In the genomic region with DNA sequence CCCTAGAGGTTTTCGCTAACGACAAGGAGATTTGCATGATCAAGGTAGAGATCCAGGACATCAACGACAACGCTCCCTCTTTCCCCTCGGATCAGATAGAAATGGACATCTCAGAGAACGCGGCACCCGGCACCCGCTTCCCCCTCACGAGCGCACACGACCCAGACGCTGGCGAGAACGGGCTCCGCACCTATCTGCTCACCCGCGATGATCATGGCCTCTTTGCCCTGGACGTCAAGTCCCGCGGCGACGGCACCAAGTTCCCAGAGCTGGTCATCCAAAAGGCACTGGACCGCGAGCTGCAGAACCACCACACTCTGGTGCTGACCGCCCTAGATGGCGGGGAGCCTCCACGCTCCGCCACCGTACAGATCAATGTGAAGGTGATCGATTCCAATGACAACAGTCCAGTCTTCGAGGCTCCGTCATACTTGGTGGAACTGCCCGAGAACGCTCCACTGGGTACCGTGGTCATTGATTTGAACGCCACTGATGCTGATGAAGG, we compare ENCODE assay signal across 8 mouse cellular contexts. TPM values are rescaled to one million over a fixed set of nuclear protein-coding genes. Genes with fewer than 3 reads are reported as not detected.
DNase-seq lines count a peak whose midpoint lies in the region; ATAC-seq and TF ChIP-seq lines count a peak whose summit lies in the region.

No protein-coding gene starts in this region.

- peak; percentile 90 for DNase-seq in heart, adult 11 months
- no peak for DNase-seq in heart, postnatal 25 days (ENCODE audit: low spot score)
- no peak for DNase-seq in ovary, adult 18-20 months (ENCODE audit: low spot score)

- no peak overlapping the region for H3K9ac ChIP-seq in ES-Bruce4 (ENCODE audit: low read depth, poor library complexity, severe bottlenecking)
- peak overlapping the region; percentile 73 for H3K9ac ChIP-seq in forebrain, embryonic 13.5 days
- peak overlapping the region; percentile 53 for H3K9ac ChIP-seq in kidney, embryonic 16.5 days (replicated peaks; ENCODE audit: low read length)
- H3K9ac ChIP-seq in midbrain, embryonic 15.5 days: peak overlapping the region; percentile 68

- H3K4me2 ChIP-seq in forebrain, embryonic 13.5 days: peak overlapping the region; percentile 91
- H3K4me2 ChIP-seq in kidney, embryonic 16.5 days (replicated peaks; ENCODE audit: low read depth, low read length): peak overlapping the region; percentile 81
- peak overlapping the region; percentile 91 for H3K4me2 ChIP-seq in midbrain, embryonic 15.5 days

- H3K27ac ChIP-seq in ES-Bruce4 (ENCODE audit: insufficient read depth, low read length): no peak overlapping the region
- peak overlapping the region; percentile 44; the same call in 1 of the 2 replicates for H3K27ac ChIP-seq in forebrain, embryonic 13.5 days
- no peak overlapping the region for H3K27ac ChIP-seq in kidney, embryonic 16.5 days (ENCODE audit: low read length)
- peak overlapping the region; percentile 81 for H3K27ac ChIP-seq in midbrain, embryonic 15.5 days

- intact Hi-C loops in heart, postnatal 25 days (cut with DNase I): loop anchor here (2.0 to 10.0 kb wide), 3 partner anchors 14 to 1858 kb away; no protein-coding TSS in a partner anchor

- ATAC-seq in forebrain, embryonic 13.5 days: no peak
- no peak for ATAC-seq in kidney, embryonic 16.5 days (ENCODE audit: low FRiP score, low TSS enrichment)
- ATAC-seq in midbrain, embryonic 15.5 days (replicated peaks): no peak
- ATAC-seq in frontal cortex, adult (ENCODE audit: low TSS enrichment): no peak

- peaks cover 13% of the 10 kb centered on the region for H3K27me3 ChIP-seq in ES-Bruce4 (ENCODE audit: control insufficient read depth, insufficient read depth, low read length, poor library complexity, severe bottlenecking)
- peaks cover 25% of the 10 kb centered on the region for H3K27me3 ChIP-seq in forebrain, embryonic 13.5 days
- peaks cover 37% of the 10 kb centered on the region for H3K27me3 ChIP-seq in kidney, embryonic 16.5 days (ENCODE audit: insufficient read depth, low read length)
- H3K27me3 ChIP-seq in midbrain, embryonic 15.5 days (replicated peaks): no peaks in the 10 kb centered on the region

- peak overlapping the region; percentile 73 for H3K4me3 ChIP-seq in ES-Bruce4 (ENCODE audit: low read depth, low read length)
- peak overlapping the region; percentile 64 for H3K4me3 ChIP-seq in forebrain, embryonic 13.5 days
- H3K4me3 ChIP-seq in kidney, embryonic 16.5 days (ENCODE audit: low read length): peak overlapping the region; percentile 58
- H3K4me3 ChIP-seq in midbrain, embryonic 15.5 days: peak overlapping the region; percentile 80

- no peaks in the 10 kb centered on the region for H3K9me3 ChIP-seq in ES-Bruce4 (replicated peaks; ENCODE audit: control insufficient read depth, insufficient read depth, low read length, poor library complexity, severe bottlenecking)
- no peaks in the 10 kb centered on the region for H3K9me3 ChIP-seq in forebrain, embryonic 13.5 days (replicated peaks)
- no peaks in the 10 kb centered on the region for H3K9me3 ChIP-seq in kidney, embryonic 16.5 days (ENCODE audit: low read length)
- no peaks in the 10 kb centered on the region for H3K9me3 ChIP-seq in midbrain, embryonic 15.5 days

- TF ChIP-seq POLR2A in ES-Bruce4 (IDR thresholded peaks at IDR 0.05; ENCODE audit: insufficient read depth, low read length): no peak

- no peak for TF ChIP-seq EP300 in ES-Bruce4 (IDR thresholded peaks at IDR 0.05; ENCODE audit: insufficient read depth, low read depth, low read length)

- no peaks in the 10 kb centered on the region for H3K4me1 ChIP-seq in ES-Bruce4 (ENCODE audit: control insufficient read depth, insufficient read depth, low read length)
- H3K4me1 ChIP-seq in forebrain, embryonic 13.5 days: peaks cover 28% of the 10 kb centered on the region
- peaks cover 37% of the 10 kb centered on the region for H3K4me1 ChIP-seq in kidney, embryonic 16.5 days (ENCODE audit: insufficient read depth, low read length)
- H3K4me1 ChIP-seq in midbrain, embryonic 15.5 days: peaks cover 24% of the 10 kb centered on the region

- H3K36me3 ChIP-seq in ES-Bruce4 (ENCODE audit: control insufficient read depth, insufficient read depth, low read length, poor library complexity, severe bottlenecking): no peaks in the 10 kb centered on the region
- H3K36me3 ChIP-seq in forebrain, embryonic 13.5 days (ENCODE audit: poor library complexity, severe bottlenecking): no peaks in the 10 kb centered on the region
- H3K36me3 ChIP-seq in kidney, embryonic 16.5 days (ENCODE audit: insufficient read depth, low read length): no peaks in the 10 kb centered on the region
- no peaks in the 10 kb centered on the region for H3K36me3 ChIP-seq in midbrain, embryonic 15.5 days (replicated peaks)

- WGBS in forebrain, embryonic 13.5 days: 6% methylated on average over 37 of the region's 37 CpGs
- WGBS in kidney, embryonic 16.5 days: 8% methylated on average over 37 of the region's 37 CpGs
- WGBS in midbrain, embryonic 15.5 days: 5% methylated on average over 37 of the region's 37 CpGs

- TF ChIP-seq CTCF in ES-Bruce4 (IDR thresholded peaks at IDR 0.05; ENCODE audit: low read depth, low read length): no peak

RNA-seq across cellular contexts. Expression of gene Pcdh17, which starts 3.1 kb away (rescaled TPM):
- 1 to 10 TPM; 3.3 to 4.4 TPM for total RNA-seq in heart, postnatal 25 days (2021)
- polyA plus RNA-seq in ES-Bruce4 (2011; ENCODE audit: insufficient read depth, insufficient read length, low read depth, missing spikeins): not detected in 2 replicates
- polyA plus RNA-seq in forebrain, embryonic 13.5 days (2015; fragmentation: Nextera tagmentation; extraction: Ambion mirVana): 8.9 and 11.0 TPM in 2 replicates
- 7.6 and 8.2 TPM in 2 replicates for polyA plus RNA-seq in kidney, embryonic 16.5 days (2015; fragmentation: Nextera tagmentation; extraction: Ambion mirVana)
- polyA plus RNA-seq in midbrain, embryonic 15.5 days (2015; fragmentation: Nextera tagmentation; extraction: Ambion mirVana): 34.7 and 37.7 TPM in 2 replicates

Comparison
In these comparisons a context has a peak if more than half of its experiments do, and no peak if none do; other contexts are left out.
1. H3K27ac ChIP-seq: peak in forebrain, embryonic 13.5 days (single experiment) and midbrain, embryonic 15.5 days (single experiment); none in ES-Bruce4 (single experiment) and kidney, embryonic 16.5 days (single experiment).
2. Peak in every context shown above with its lines, with median percentiles within 50 percentile points of each other: H3K4me3 ChIP-seq and H3K4me2 ChIP-seq.